Mouse (Mus musculus) layer of hippocampus, adult 2 months (tissue): ENCODE measurements around the gene Trappc2l. TPM values are rescaled to one million over a fixed set of nuclear protein-coding genes. Genes with fewer than 3 reads are reported as not detected.

ENCODE experiments used
- DNase-seq, 2 experiments: peaks; one replicate each; pipeline ENCODE4 v3.0.0; 2022; ENCODE audit warnings: low spot score in 2 of 2
- H3K27ac ChIP-seq: fragments of 200-600 bp; 2 replicates; pipeline ENCODE4 v1.8.1; 2022
- H3K4me3 ChIP-seq: fragments of 200-600 bp; 2 replicates; pipeline ENCODE4 v1.8.1; 2022; ENCODE audit warnings: mild to moderate bottlenecking
- CTCF ChIP-seq: fragments of 200-600 bp; conservative IDR thresholded peaks from 2 replicates; pipeline ENCODE4 v1.8.1; 2022; ENCODE audit warnings: antibody characterized with exemption, mild to moderate bottlenecking, moderate library complexity
- total RNA-seq, 2 experiments: library from RNA; stranded (reverse); gene quantifications; 2 replicates each; pipeline ENCODE4 v1.2.3; 2021

The Trappc2l gene
- total RNA-seq, 2 experiments from 2014 or later, result 77.3 to 88.6 TPM

DNA sequence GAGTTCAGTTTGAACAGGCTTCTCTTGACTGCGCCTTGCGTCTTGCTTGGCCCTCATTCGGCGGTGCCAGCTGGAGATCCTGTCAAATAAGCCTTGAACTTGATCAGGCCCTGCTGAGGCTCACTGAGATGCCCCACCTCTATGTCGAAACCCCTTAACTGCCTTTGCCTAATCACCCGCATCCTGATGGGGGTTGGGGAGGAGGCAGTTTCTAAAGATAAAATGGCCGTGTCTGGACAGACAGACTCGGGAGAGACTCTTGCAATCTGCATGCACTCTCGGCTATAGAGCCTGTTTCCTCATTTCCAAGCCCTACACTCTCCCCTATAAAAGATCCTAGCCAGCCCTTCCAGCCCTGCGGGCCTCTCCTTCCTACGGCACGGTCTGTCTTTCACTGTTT lies 18.2 kb upstream of the Trappc2l start:
- Histone ChIP-seq H3K4me3 (no peak overlapping the region), H3K27ac (no peak overlapping the region)
- DNase-seq, result no peak
- no peak for TF ChIP-seq CTCF

DNA sequence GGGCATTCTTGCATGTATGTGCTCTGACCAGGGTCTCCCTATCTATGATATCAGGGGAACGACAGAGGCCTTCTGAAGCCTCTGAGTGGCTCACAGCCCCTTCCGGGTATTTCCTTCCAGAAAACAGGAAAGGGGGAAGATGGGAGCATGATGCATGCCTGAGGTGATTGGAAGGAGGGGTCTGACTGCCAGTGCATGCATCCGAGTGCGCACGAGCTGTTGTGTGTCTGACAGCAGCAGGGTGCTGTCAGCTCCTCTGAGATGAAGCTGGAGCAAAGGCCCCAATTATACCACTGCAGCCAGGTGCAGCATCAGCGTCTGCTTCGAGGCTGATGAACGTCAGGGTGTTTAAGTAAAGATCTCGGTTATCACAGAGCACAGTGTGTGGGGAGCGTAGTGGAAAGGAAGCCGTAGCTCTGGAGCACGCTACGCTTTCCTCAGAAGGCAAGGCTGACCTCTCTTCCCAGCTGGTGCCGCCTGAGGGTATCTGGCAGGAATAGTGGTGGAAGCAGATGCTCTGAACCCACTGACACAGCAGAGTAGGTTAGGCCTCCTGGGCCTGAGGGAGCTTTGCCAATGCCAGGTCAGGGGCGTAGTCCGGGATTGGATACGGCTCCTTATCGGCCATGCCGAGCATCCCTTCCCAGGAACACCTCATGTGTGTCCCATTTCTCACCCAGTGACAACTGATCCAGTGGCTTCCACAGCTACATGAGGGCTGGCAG lies 17.5 kb upstream of the Trappc2l start:
- Histone ChIP-seq H3K27ac (no peak overlapping the region), H3K4me3 (no peak overlapping the region)
- no peak for DNase-seq
- TF ChIP-seq CTCF, result no peak

DNA sequence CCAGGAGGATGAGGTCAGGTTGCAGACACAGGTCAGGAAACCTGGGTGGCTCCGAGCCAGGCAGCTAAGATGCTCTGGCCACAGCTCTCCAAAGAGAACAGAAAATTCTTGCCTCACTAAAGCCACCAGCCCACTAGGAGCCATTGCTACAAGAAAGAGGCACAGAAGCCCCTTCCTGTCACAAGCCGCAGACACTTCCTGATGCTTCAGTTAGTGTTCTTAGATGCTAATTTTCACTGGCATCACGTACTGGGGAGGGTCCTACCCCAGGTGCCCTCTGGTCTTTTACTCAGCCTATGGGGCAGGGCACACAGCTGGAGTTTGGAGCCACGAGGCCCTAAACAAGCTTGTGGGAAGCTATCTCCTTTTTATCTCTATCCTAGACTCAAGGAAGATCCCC lies 15.4 kb upstream of the Trappc2l start:
- Histone ChIP-seq H3K4me3 (no peak overlapping the region), H3K27ac (no peak overlapping the region)
- DNase-seq, result no peak
- TF ChIP-seq CTCF, result no peak

DNA sequence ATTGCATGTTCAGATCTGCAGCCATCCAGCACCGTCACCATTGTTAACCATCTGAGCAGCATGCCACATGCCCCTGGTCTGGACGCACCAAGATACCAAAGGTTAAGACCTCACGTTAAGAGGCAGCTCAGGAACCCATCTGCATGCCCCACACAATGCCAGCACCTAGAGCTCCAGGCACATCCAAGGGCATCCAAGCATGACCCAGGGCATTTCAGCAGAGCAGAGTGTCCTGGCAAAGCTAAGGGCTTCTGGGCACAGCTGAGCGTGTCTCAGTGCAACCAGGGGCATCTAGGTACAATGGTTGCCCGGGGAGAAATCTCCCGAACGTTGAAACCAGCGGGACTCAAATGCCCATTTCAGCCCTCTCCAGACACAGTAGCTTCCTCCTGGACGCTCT lies 10.8 kb upstream of the Trappc2l start:
- Histone ChIP-seq H3K4me3 (no peak overlapping the region), H3K27ac (no peak overlapping the region)
- DNase-seq, result no peak
- no peak for TF ChIP-seq CTCF

GRCm38 (mm10) chr8:122604640-122605039 lies 6.8 kb upstream of the Trappc2l start:
- no peak for TF ChIP-seq CTCF
- Histone ChIP-seq H3K27ac (no peak overlapping the region), H3K4me3 (no peak overlapping the region)
- DNase-seq, result no peak

GRCm38 (mm10) chr8:122605367-122605766 lies 6.1 kb upstream of the Trappc2l start:
- TF ChIP-seq CTCF, result no peak
- H3K4me3 ChIP-seq, result no peak overlapping the region
- no peak for DNase-seq

DNA sequence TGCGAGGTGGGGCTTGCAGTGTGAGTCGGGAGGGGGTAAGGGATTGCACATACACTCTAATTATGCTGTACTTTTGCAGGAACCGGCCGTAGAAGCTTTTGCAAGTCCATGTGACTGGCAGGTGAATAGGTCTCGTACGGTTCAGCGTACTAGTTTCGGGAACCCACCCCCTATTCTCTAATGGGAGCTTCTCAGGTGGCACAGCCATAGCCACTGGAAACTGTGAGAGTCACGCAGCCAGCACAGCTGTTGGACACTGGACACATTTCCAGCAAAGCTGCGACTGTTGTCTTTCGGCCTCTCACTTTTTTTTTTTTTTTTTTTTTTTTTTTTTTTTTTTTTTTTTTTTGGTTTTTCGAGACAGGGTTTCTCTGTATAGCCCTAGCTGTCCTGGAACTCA lies 4.6 kb upstream of the Trappc2l start:
- no peak for DNase-seq
- Histone ChIP-seq H3K4me3 (no peak overlapping the region), H3K27ac (no peak overlapping the region)
- TF ChIP-seq CTCF, result no peak

More at GRCm38 (mm10) chr8:122605367-122605766, 6.1 kb upstream of the Trappc2l start:
- H3K27ac ChIP-seq, result no peak overlapping the region

DNA sequence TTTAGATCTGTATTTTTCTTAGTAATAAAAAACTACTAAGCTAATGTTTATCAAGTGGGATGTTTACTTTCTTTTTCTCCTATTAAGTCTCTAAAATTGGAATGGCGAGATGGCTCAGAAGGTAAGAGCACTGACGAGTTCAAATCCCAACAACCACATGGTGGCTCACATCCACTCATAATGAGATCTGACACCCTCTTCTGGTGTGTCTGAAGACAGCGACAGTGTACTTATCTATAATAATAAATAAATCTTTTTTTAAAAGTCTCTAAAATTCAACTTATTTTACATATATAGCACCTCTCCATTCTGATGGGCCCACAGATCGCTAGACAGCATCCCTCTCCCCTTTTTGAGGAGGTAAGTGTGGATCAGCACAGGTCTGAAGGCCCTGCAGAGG lies 1.2 kb upstream of the Trappc2l start:
- peak; percentile 53 for TF ChIP-seq CTCF
- H3K4me3 ChIP-seq, result peak overlapping the region; percentile 79
- peak overlapping the region; percentile 48 for H3K27ac ChIP-seq
- no peak for DNase-seq

- no peak for DNase-seq
- no peak for TF ChIP-seq CTCF
- peak overlapping the region; percentile 95 for H3K27ac ChIP-seq
- peak overlapping the region; percentile 79 for H3K4me3 ChIP-seq
Measured at GRCm38 (mm10) chr8:122610612-122611277, 695 bp upstream of the Trappc2l start.

GRCm38 (mm10) chr8:122616181-122616905 lies 4.9 kb downstream of the Trappc2l start:
- no peak for TF ChIP-seq CTCF

GRCm38 (mm10) chr8:122617947-122618546 lies 6.6 kb downstream of the Trappc2l start:
- Histone ChIP-seq H3K27ac (no peak overlapping the region), H3K4me3 (no peak overlapping the region)
- TF ChIP-seq CTCF, result peak; percentile 74
- peak; percentile 32 to 80 for DNase-seq

More at GRCm38 (mm10) chr8:122616181-122616905, 4.9 kb downstream of the Trappc2l start:
- Histone ChIP-seq H3K27ac (no peak overlapping the region), H3K4me3 (no peak overlapping the region)
- no peak for DNase-seq

DNA sequence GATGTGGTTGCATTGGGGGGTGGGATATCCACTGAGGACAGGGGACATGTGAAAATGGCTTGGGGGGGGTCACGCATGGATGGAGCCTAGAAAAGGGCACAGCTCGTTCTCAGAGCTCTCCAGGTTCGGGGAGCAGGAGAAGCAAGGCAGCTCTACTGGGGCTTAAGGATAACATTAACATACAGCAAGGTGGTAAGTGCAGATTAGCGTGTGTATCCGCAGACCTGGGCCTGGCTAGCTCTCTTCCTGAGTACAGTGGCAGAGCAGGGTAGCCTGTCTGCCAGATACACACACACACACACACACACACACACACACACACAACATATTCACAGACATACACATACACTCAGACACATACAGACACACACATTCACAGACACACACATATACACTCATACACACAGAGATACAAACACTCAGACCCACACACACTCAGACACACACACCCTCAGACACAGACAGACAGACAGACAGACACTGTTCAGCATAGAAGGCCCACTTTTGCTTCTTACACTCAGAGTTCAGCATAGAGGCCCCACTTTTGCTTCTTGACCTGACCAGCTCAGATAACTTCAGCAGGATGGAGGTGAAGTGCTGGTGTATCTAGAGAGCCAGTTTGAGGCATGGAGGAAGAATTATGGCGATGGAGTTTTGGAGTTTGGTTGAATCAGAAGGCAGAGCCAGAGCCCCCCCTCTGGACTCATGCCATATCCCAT lies 7.4 kb downstream of the Trappc2l start:
- DNase-seq, result no peak
- no peak for TF ChIP-seq CTCF
- H3K27ac ChIP-seq, result no peak overlapping the region
- no peak overlapping the region for H3K4me3 ChIP-seq

GRCm38 (mm10) chr8:122620446-122620845 lies 9.0 kb downstream of the Trappc2l start:
- no peak for DNase-seq
- TF ChIP-seq CTCF, result no peak
- Histone ChIP-seq H3K4me3 (no peak overlapping the region), H3K27ac (no peak overlapping the region)
